Mouse (Mus musculus) forebrain, embryonic 14.5 days (tissue): ENCODE data around the gene Trappc3. TPM values are rescaled to one million over a fixed set of nuclear protein-coding genes. Genes with fewer than 3 reads are reported as not detected.

Experiments used
- ATAC-seq: fragments of 200-750 bp; cut with Nextera tagmentation; 2 replicates; pipeline ENCODE4 v1.8.0; 2017; ENCODE audit warnings: mild to moderate bottlenecking, moderate library complexity
- DNase-seq: peaks from one replicate; pipeline ENCODE4 v3.0.0-alpha.2; 2015; ENCODE audit warnings: low spot score
- H3K27ac ChIP-seq: fragments of 300-500 bp; sonication (generic); 2 replicates; pipeline ENCODE4 v1.5.1; 2014; ENCODE audit warnings: low read depth, mild to moderate bottlenecking, control low read depth, low read length, moderate library complexity
- H3K27me3 ChIP-seq: fragments of 300-500 bp; sonication (generic); replicated peaks from 2 replicates; pipeline ENCODE4 v1.6.1; 2014; ENCODE audit warnings: low read length, control low read depth, mixed read lengths; ENCODE audit not compliant: control insufficient read depth, insufficient read depth
- H3K36me3 ChIP-seq: fragments of 300-500 bp; sonication (generic); 2 replicates; pipeline ENCODE4 v1.6.1; 2014; ENCODE audit warnings: low read length, control low read depth; ENCODE audit not compliant: control insufficient read depth, insufficient read depth
- H3K4me1 ChIP-seq: fragments of 300-500 bp; sonication (generic); 2 replicates; pipeline ENCODE4 v1.6.1; 2014; ENCODE audit warnings: antibody characterized with exemption, low read length, control low read depth; ENCODE audit not compliant: control insufficient read depth, insufficient read depth
- H3K4me2 ChIP-seq: fragments of 300-500 bp; sonication (generic); 2 replicates; pipeline ENCODE4 v1.6.1; 2014; ENCODE audit warnings: mild to moderate bottlenecking, control low read depth, low read length
- H3K4me3 ChIP-seq: fragments of 300-500 bp; sonication (generic); 2 replicates; pipeline ENCODE4 v1.5.1; 2014; ENCODE audit warnings: low read depth, low read length, control low read depth
- H3K9ac ChIP-seq: fragments of 300-500 bp; sonication (generic); 2 replicates; pipeline ENCODE4 v1.6.1; 2014; ENCODE audit warnings: mild to moderate bottlenecking, low read length, control low read depth, moderate library complexity
- H3K9me3 ChIP-seq: fragments of 300-500 bp; sonication (generic); replicated peaks from 2 replicates; pipeline ENCODE4 v1.6.1; 2016; ENCODE audit warnings: low read length, control low read depth, mixed read lengths; ENCODE audit not compliant: control insufficient read depth
- WGBS: fragments of 180-500 bp; shearing (Covaris S2); extraction: QIAGEN DNeasy Blood & Tissue Kit; methylation state at CpG from one replicate; pipeline ENCODE4 v1.1.7; 2014; 5-methylcytosine and 5-hydroxymethylcytosine counted together
- polyA plus RNA-seq: library from polyadenylated mRNA; unstranded; fragments of >200 nt; fragmentation: Nextera tagmentation; extraction: Ambion mirVana; gene quantifications from 2 replicates; pipeline ENCODE4 v1.2.1, GENCODE M21; 2014

Gene Trappc3
- polyA plus RNA-seq, 1 experiment from 2014 or later, result 36.9 TPM

DNA sequence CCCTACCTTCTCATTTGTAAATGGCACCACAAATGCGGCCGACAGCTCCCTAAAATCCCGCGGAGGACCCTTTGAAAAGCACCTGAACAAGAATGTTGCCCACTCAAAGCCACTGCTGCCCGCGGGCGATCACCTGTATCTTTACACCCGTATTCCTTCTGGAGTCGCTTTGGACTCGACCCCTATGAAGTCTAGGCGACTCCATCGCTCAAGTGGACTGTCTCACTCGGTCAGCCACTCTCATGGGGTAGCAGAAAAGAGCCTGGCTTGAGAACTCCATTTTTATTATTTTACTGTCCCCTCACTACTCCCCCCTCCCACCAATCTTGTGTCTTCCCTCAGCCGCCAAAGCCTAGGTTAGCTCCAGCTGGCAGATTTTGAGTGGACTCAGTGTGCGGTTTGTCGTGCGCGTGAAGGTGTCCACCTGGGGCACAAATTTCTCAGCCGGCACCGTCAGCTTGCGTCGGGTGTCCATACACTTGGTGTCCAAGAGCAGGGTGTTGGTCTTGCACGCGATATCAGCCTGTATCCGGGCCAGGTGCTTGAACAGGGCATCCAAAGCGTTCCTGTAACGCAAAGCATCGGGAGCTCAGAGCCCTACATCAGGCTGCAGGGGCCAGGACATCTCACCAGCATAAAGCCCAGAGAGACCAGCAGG is 59.9 kb downstream of the Trappc3 start:
- H3K4me2 ChIP-seq, result peak overlapping the region; percentile 95
- H3K27ac ChIP-seq, result no peak overlapping the region
- no peaks in the 10 kb centered on the region; the same call in 1 of the 2 replicates for H3K27me3 ChIP-seq
- peak overlapping the region; percentile 84 for H3K4me3 ChIP-seq
- peaks cover 17% of the 10 kb centered on the region for H3K36me3 ChIP-seq
- peak; percentile 48; the same call in 1 of the 2 replicates for ATAC-seq
- 0 out of 2 replicates have a peak overlapping the region, but pooled peaks have one; percentile 6 for H3K9ac ChIP-seq
- WGBS, result 58% methylated on average over 28 of the region's 28 CpGs
- H3K4me1 ChIP-seq, result 0 out of 2 replicates have a peak, but pooled peaks cover 9% of the 10 kb centered on the region
- DNase-seq, result no peak
- no peaks in the 10 kb centered on the region for H3K9me3 ChIP-seq

GRCm38 (mm10) chr4:126322646-126323045 is 60.5 kb downstream of the Trappc3 start:
- no peak overlapping the region for H3K4me2 ChIP-seq
- H3K4me1 ChIP-seq, result 0 out of 2 replicates have a peak, but pooled peaks cover 9% of the 10 kb centered on the region
- no peak overlapping the region for H3K27ac ChIP-seq
- DNase-seq, result no peak
- no peak overlapping the region for H3K4me3 ChIP-seq
- no peak overlapping the region for H3K9ac ChIP-seq
- ATAC-seq, result no peak
- peaks cover 11% of the 10 kb centered on the region for H3K36me3 ChIP-seq
- WGBS, result 96% methylated on average over 13 of the region's 13 CpGs
- H3K9me3 ChIP-seq, result no peaks in the 10 kb centered on the region
- H3K27me3 ChIP-seq, result no peaks in the 10 kb centered on the region; the same call in 1 of the 2 replicates

DNA sequence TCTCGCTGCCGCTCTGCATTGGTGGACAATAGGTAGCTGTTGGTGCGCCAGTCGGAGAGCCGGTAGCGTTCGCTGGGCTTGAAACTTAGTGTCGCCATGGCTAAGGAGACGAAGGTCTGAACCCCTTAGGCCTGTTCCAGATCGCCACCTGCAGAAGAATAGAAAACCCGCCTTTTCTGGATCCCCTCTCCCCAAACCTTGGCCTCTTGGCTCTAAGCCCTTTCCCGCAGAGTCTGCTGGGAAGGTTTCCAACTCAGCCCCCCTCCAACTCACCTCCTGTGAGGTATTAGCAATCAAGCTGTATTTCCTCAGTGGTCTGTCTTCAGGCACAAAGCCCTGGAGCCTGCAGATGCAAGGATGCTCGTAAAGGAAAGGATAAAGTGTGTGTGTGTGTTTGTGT is 62.7 kb downstream of the Trappc3 start:
- Histone ChIP-seq H3K9ac (peak overlapping the region; percentile 32; the same call in 1 of the 2 replicates), H3K9me3 (no peaks in the 10 kb centered on the region), H3K4me1 (0 out of 2 replicates have a peak, but pooled peaks cover 9% of the 10 kb centered on the region), H3K4me3 (no peak overlapping the region), H3K27me3 (no peaks in the 10 kb centered on the region; the same call in 1 of the 2 replicates), H3K27ac (no peak overlapping the region), H3K36me3 (no peaks in the 10 kb centered on the region), H3K4me2 (peak overlapping the region; percentile 34)
- 16% methylated on average over 13 of the region's 13 CpGs for WGBS
- peak; percentile 48 for DNase-seq
- ATAC-seq, result no peak

DNA sequence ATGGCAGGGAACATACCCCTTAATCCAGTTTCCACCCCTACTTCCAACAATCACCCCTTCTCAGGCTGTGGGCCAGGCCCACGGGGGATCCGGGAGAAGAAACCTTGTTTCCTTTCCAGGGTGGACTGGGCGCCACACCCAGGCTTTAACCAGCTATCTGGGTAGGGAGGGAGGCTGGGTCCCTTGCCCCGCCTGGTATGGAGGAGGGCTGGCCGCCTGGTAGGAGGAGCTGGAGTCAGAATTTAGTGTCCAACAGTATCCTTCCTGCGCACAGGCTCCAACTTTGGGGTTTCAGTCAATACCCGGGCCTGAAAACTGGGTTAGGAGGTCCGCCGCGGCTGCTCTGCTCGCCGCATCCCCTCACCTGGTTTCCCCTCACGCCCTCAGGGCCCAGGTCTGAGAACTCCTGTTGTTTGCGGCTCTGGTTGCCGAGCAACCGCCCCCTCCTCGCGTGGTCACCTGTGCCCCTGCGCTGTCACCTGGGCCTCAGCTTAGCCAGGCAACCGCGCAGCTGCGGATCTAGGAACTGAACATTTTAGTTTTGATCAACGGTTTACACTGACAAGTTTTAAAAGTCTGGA is 63.2 kb downstream of the Trappc3 start, which contains the start of gene Tekt2:
Gene Tekt2 (minus strand): TSS at position 408 of the 581 bp plus-strand sequence.
- Histone ChIP-seq H3K27ac (no peak within 1 kb of the TSS), H3K9ac (peak within 1 kb of the TSS; percentile 32; the same call in 1 of the 2 replicates), H3K4me2 (peak within 1 kb of the TSS; percentile 34), H3K36me3 (no peaks in the 10 kb centered on the region), H3K9me3 (no peaks in the 10 kb centered on the region), H3K4me1 (0 out of 2 replicates have a peak, but pooled peaks cover 8% of the 10 kb centered on the region), H3K27me3 (no peaks in the 10 kb centered on the region; the same call in 1 of the 2 replicates), H3K4me3 (no peak within 1 kb of the TSS)
- 9% methylated on average over 23 of the region's 23 CpGs for WGBS
- ATAC-seq (no peak), DNase-seq (no peak)

Other genes with a start within 250 kb of the Trappc3 start
- 0.48 and 0.53 TPM in 2 replicates for gene Csf3r, start 237.8 kb upstream of the Trappc3 start, polyA plus RNA-seq
- 108 and 124 TPM in 2 replicates for gene Mrps15, start 215.4 kb upstream of the Trappc3 start, polyA plus RNA-seq
- 31.2 and 32.0 TPM in 2 replicates for gene Oscp1, start 203.8 kb upstream of the Trappc3 start, polyA plus RNA-seq
- gene Lsm10, start 165.7 kb upstream of the Trappc3 start, polyA plus RNA-seq, result 63.1 and 76.6 TPM in 2 replicates
- gene Stk40, start 158.4 kb upstream of the Trappc3 start, polyA plus RNA-seq, result 22.2 and 25.1 TPM in 2 replicates
- 13.4 and 14.2 TPM in 2 replicates for gene Eva1b, start 114.6 kb upstream of the Trappc3 start, polyA plus RNA-seq
- gene Sh3d21, start 98.8 kb upstream of the Trappc3 start, polyA plus RNA-seq, result 1.1 TPM in 2 replicates
- 128 and 152 TPM in 2 replicates for gene Thrap3, start 59.6 kb upstream of the Trappc3 start, polyA plus RNA-seq
- gene Map7d1, start 6.0 kb upstream of the Trappc3 start, polyA plus RNA-seq, result 54.8 and 67.8 TPM in 2 replicates
- 1.2 and 2.9 TPM in 2 replicates for gene Col8a2, start 24.5 kb downstream of the Trappc3 start, polyA plus RNA-seq
- gene Adprhl2, start 59.4 kb downstream of the Trappc3 start, polyA plus RNA-seq, result 53.9 and 62.4 TPM in 2 replicates
- 9.4 and 11.1 TPM in 2 replicates for gene Tekt2, start 63.4 kb downstream of the Trappc3 start, polyA plus RNA-seq
- gene Ago3, start 167.2 kb downstream of the Trappc3 start, polyA plus RNA-seq, result 7.7 and 13.4 TPM in 2 replicates
- gene Ago1, start 206.3 kb downstream of the Trappc3 start, polyA plus RNA-seq, result 19.0 and 22.1 TPM in 2 replicates